Mouse (Mus musculus): Measurements from ENCODE around the gene Egln2. TPM values are rescaled to one million over a fixed set of nuclear protein-coding genes. Genes with fewer than 3 reads are reported as not detected.

The Egln2 gene
- polyA plus RNA-seq, 1 experiment = 120 TPM

DNA sequence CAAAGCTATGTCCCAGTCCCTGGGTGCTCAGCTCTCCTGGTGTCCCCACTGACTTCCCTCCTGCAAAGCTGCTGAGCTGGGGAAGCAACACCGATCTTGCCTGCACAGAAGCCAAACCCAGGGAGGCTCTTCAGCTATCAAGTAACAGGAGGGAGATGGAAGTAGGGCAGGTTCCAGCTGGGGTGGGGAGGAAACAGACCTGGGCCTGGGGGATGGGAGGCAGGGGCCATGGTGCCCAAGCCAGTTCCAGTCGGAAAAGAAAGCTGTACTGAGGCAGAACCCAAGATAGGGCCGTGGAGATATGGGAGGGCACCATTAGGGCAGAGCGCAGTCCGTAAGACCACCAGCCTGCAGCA, 3.2 kb downstream of the Egln2 start:
- Histone ChIP-seq H3K4me3 (replicated peaks; ENCODE audit: insufficient read depth, low read depth, low read length) (peak overlapping the region; percentile 48), H3K27me3 (ENCODE audit: control insufficient read depth, insufficient read depth, low read length) (no peaks in the 10 kb centered on the region), H3K27ac (ENCODE audit: insufficient read depth, low read length) (no peak overlapping the region), H3K4me1 (ENCODE audit: control insufficient read depth, insufficient read depth, low read length) (peaks cover 52% of the 10 kb centered on the region)
- no peak for TF ChIP-seq CTCF (IDR thresholded peaks at IDR 0.05; ENCODE audit: borderline replicate concordance, insufficient read depth, low read depth, low read length)
- TF ChIP-seq POLR2A (IDR thresholded peaks at IDR 0.05; ENCODE audit: borderline replicate concordance, insufficient read depth, low read length) = no peak
- no peak for DNase-seq
- 37% methylated on average over 5 of the region's 5 CpGs for WGBS

GRCm38 (mm10) chr7:27162780-27163449, 3.7 kb downstream of the Egln2 start:
- no peak for DNase-seq
- no peak overlapping the region for H3K27ac ChIP-seq (ENCODE audit: insufficient read depth, low read length)
- WGBS = 61% methylated on average over 5 of the region's 5 CpGs
- H3K27me3 ChIP-seq (ENCODE audit: control insufficient read depth, insufficient read depth, low read length) = no peaks in the 10 kb centered on the region
- H3K4me1 ChIP-seq (ENCODE audit: control insufficient read depth, insufficient read depth, low read length) = peaks cover 52% of the 10 kb centered on the region
- no peak for TF ChIP-seq POLR2A (IDR thresholded peaks at IDR 0.05; ENCODE audit: borderline replicate concordance, insufficient read depth, low read length)
- TF ChIP-seq CTCF (IDR thresholded peaks at IDR 0.05; ENCODE audit: borderline replicate concordance, insufficient read depth, low read depth, low read length) = no peak
- peak overlapping the region; percentile 48 for H3K4me3 ChIP-seq (replicated peaks; ENCODE audit: insufficient read depth, low read depth, low read length)

GRCm38 (mm10) chr7:27161744-27162143, 4.9 kb downstream of the Egln2 start:
- H3K27me3 ChIP-seq (ENCODE audit: control insufficient read depth, insufficient read depth, low read length) = no peaks in the 10 kb centered on the region
- no peak overlapping the region for H3K4me3 ChIP-seq (replicated peaks; ENCODE audit: insufficient read depth, low read depth, low read length)
- 59% methylated on average over 4 of the region's 4 CpGs for WGBS
- TF ChIP-seq CTCF (IDR thresholded peaks at IDR 0.05; ENCODE audit: borderline replicate concordance, insufficient read depth, low read depth, low read length) (no peak), POLR2A (IDR thresholded peaks at IDR 0.05; ENCODE audit: borderline replicate concordance, insufficient read depth, low read length) (no peak)
- no peak for DNase-seq
- H3K4me1 ChIP-seq (ENCODE audit: control insufficient read depth, insufficient read depth, low read length) = peaks cover 46% of the 10 kb centered on the region
- no peak overlapping the region for H3K27ac ChIP-seq (ENCODE audit: insufficient read depth, low read length)

DNA sequence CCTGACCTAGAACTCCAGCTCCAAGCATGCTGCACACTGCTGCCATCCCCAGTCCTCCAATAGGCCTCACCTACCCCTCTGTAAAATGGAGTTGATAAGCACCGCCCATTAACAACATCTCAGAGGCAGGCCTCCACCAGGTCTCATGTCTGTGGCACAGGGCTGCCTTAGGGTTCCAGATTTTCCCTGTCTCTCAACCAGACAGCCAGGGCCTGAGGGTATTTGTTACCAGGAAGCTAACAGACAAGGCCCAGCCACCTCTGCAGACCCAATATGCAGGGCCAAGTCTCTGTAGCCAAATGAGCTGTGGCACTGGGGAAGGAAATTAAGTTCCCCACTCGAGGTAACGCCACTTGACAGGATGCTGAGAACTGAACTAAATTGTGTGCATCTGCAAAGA, 5.7 kb downstream of the Egln2 start:
- no peaks in the 10 kb centered on the region for H3K27me3 ChIP-seq (ENCODE audit: control insufficient read depth, insufficient read depth, low read length)
- peaks cover 46% of the 10 kb centered on the region for H3K4me1 ChIP-seq (ENCODE audit: control insufficient read depth, insufficient read depth, low read length)
- 56% methylated on average over 3 of the region's 3 CpGs for WGBS
- no peak overlapping the region for H3K27ac ChIP-seq (ENCODE audit: insufficient read depth, low read length)
- DNase-seq = peak in 1 of 2 experiments; percentile 6
- no peak for TF ChIP-seq CTCF (IDR thresholded peaks at IDR 0.05; ENCODE audit: borderline replicate concordance, insufficient read depth, low read depth, low read length)
- H3K4me3 ChIP-seq (replicated peaks; ENCODE audit: insufficient read depth, low read depth, low read length) = no peak overlapping the region

- TF ChIP-seq CTCF (IDR thresholded peaks at IDR 0.05; ENCODE audit: borderline replicate concordance, insufficient read depth, low read depth, low read length) (peak; percentile 92), POLR2A (IDR thresholded peaks at IDR 0.05; ENCODE audit: borderline replicate concordance, insufficient read depth, low read length) (no peak)
- H3K4me1 ChIP-seq (ENCODE audit: control insufficient read depth, insufficient read depth, low read length) = peaks cover 43% of the 10 kb centered on the region
- WGBS = 2% methylated on average over 8 of the region's 8 CpGs
- H3K27me3 ChIP-seq (ENCODE audit: control insufficient read depth, insufficient read depth, low read length) = no peaks in the 10 kb centered on the region
- peak; percentile 83 to 86 for DNase-seq
- H3K4me3 ChIP-seq (replicated peaks; ENCODE audit: insufficient read depth, low read depth, low read length) = no peak overlapping the region
- no peak overlapping the region for H3K27ac ChIP-seq (ENCODE audit: insufficient read depth, low read length)
These were observed 6.7 kb downstream of the Egln2 start for GRCm38 (mm10) chr7:27159882-27160281.

DNA sequence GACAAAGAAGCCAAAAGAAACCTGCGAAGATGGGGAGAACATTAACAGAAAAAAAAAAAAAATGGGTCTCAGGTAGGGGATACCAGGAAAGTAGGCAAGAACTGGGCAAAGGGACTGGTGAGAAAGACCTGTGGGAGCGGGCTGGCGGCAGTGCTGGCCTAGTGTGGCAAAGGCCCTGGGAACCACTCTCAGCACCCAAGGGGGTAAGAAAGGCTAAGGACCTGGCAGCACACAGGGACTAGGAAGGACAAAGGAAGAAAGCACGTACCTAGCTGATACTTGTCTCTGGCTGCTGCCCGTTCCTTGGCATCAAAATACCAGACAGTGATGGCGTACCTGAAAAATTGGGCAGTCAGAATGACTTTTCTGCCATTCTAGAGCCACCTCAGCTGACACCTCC, 7.3 kb downstream of the Egln2 start:
- no peak overlapping the region for H3K4me3 ChIP-seq (replicated peaks; ENCODE audit: insufficient read depth, low read depth, low read length)
- DNase-seq = peak in 1 of 2 experiments; percentile 19
- 90% methylated on average over 6 of the region's 6 CpGs for WGBS
- no peak overlapping the region for H3K27ac ChIP-seq (ENCODE audit: insufficient read depth, low read length)
- H3K27me3 ChIP-seq (ENCODE audit: control insufficient read depth, insufficient read depth, low read length) = no peaks in the 10 kb centered on the region
- TF ChIP-seq POLR2A (IDR thresholded peaks at IDR 0.05; ENCODE audit: borderline replicate concordance, insufficient read depth, low read length) (no peak), CTCF (IDR thresholded peaks at IDR 0.05; ENCODE audit: borderline replicate concordance, insufficient read depth, low read depth, low read length) (no peak)
- H3K4me1 ChIP-seq (ENCODE audit: control insufficient read depth, insufficient read depth, low read length) = peaks cover 37% of the 10 kb centered on the region

DNA sequence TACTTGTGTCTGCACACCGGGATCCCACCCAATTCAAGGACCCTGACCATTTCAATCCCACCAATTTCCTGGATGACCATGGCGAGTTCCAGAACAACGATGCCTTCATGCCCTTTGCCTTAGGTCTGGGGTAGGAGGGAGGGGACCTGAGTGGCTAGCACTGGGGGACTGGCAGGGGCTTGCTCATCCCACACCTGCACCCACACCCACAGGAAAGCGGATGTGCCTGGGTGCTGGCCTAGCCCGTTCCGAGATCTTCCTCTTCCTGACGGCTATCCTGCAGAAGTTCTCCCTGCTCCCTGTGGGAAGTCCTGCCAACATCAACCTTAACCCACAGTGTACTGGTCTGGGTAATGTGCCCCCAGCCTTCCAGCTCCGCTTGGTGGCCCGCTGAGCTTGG, 8.4 kb downstream of the Egln2 start:
- Histone ChIP-seq H3K4me3 (replicated peaks; ENCODE audit: insufficient read depth, low read depth, low read length) (no peak overlapping the region), H3K27ac (ENCODE audit: insufficient read depth, low read length) (no peak overlapping the region), H3K4me1 (ENCODE audit: control insufficient read depth, insufficient read depth, low read length) (peaks cover 30% of the 10 kb centered on the region), H3K27me3 (ENCODE audit: control insufficient read depth, insufficient read depth, low read length) (no peaks in the 10 kb centered on the region)
- peak in 1 of 2 experiments; percentile 12 for DNase-seq
- TF ChIP-seq POLR2A (IDR thresholded peaks at IDR 0.05; ENCODE audit: borderline replicate concordance, insufficient read depth, low read length) = no peak
- no peak for TF ChIP-seq CTCF (IDR thresholded peaks at IDR 0.05; ENCODE audit: borderline replicate concordance, insufficient read depth, low read depth, low read length)
- 82% methylated on average over 9 of the region's 9 CpGs for WGBS

DNA sequence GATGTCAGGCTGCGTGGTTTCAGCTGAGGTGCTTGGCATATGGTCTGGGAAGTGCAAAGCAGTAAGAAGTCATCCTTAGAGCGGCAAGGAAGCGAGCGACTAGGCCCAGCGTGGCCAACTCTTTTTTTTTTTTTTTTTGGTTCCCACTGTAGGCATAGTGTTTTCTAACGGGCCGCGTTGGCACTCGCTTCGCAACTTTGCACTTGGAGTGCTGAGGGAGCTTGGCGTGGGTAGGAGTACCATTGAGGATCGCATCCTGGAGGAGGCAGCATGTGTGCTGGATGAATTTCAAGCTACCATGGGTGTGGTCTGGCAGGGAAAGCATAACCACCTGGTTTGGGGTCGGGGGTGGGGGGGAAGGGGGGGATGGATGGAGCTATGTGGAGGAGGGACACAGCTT, 10.6 kb downstream of the Egln2 start:
- Histone ChIP-seq H3K27ac (ENCODE audit: insufficient read depth, low read length) (no peak overlapping the region), H3K4me1 (ENCODE audit: control insufficient read depth, insufficient read depth, low read length) (peaks cover 10% of the 10 kb centered on the region), H3K27me3 (ENCODE audit: control insufficient read depth, insufficient read depth, low read length) (no peaks in the 10 kb centered on the region), H3K4me3 (replicated peaks; ENCODE audit: insufficient read depth, low read depth, low read length) (no peak overlapping the region)
- TF ChIP-seq POLR2A (IDR thresholded peaks at IDR 0.05; ENCODE audit: borderline replicate concordance, insufficient read depth, low read length) (no peak), CTCF (IDR thresholded peaks at IDR 0.05; ENCODE audit: borderline replicate concordance, insufficient read depth, low read depth, low read length) (no peak)
- DNase-seq = no peak
- 8% methylated on average over 13 of the region's 13 CpGs for WGBS

All from cerebellum, adult 2 months (tissue).